Mouse (Mus musculus): Measurements from ENCODE around the gene Xrcc2. TPM values are rescaled to one million over a fixed set of nuclear protein-coding genes. Genes with fewer than 3 reads are reported as not detected.

The Xrcc2 gene
- total and polyA plus RNA-seq, 3 experiments: 22.8 to 34.1 TPM; not detected in 1

- no peak overlapping the region for H3K4me3 ChIP-seq (ENCODE audit: control insufficient read depth in 1 of 2, insufficient read depth in 1 of 2, low read depth in 2 of 2, low read length in 2 of 2)
- no peaks in the 10 kb centered on the region for H3K9me3 ChIP-seq (replicated peaks; ENCODE audit: insufficient read depth, low read length)
- no peaks in the 10 kb centered on the region for H3K4me1 ChIP-seq (ENCODE audit: control insufficient read depth in 1 of 2, insufficient read depth in 2 of 2, low read length in 2 of 2)
Observed at GRCm38 (mm10) chr5:25652435-25652834, 53.2 kb downstream of the Xrcc2 start.

GRCm38 (mm10) chr5:25645661-25646364 lies 59.8 kb downstream of the Xrcc2 start:
- H3K9ac ChIP-seq (ENCODE audit: control insufficient read depth, low read depth, low read length, poor library complexity, severe bottlenecking): no peak overlapping the region
- H3K9me3 ChIP-seq (replicated peaks; ENCODE audit: insufficient read depth, low read length): no peaks in the 10 kb centered on the region
- no peaks in the 10 kb centered on the region for H3K79me2 ChIP-seq (ENCODE audit: control insufficient read depth, insufficient read depth, low read length, poor library complexity)
- H3K4me3 ChIP-seq (ENCODE audit: control insufficient read depth in 1 of 2, insufficient read depth in 1 of 2, low read depth in 2 of 2, low read length in 2 of 2): no peak overlapping the region
- TF ChIP-seq TAL1 (IDR thresholded peaks at IDR 0.05; ENCODE audit: low read length) (no peak), HCFC1 (IDR thresholded peaks at IDR 0.05; ENCODE audit: low read depth, low read length) (no peak), POLR2A (IDR thresholded peaks at IDR 0.05; ENCODE audit: control insufficient read depth in 1 of 2, insufficient read depth in 1 of 2, low read depth in 1 of 2, low read length in 2 of 2, poor library complexity in 1 of 2) (no peak)
- no peaks in the 10 kb centered on the region; a peak in 1 of 4 replicates for H3K27me3 ChIP-seq (ENCODE audit: control insufficient read depth in 1 of 2, insufficient read depth in 2 of 2, low read length in 2 of 2)
- no peaks in the 10 kb centered on the region for H3K4me1 ChIP-seq (ENCODE audit: control insufficient read depth in 1 of 2, insufficient read depth in 2 of 2, low read length in 2 of 2)
- no peak overlapping the region for H3K27ac ChIP-seq (ENCODE audit: control insufficient read depth, low read depth, low read length)
- no peaks in the 10 kb centered on the region for H3K36me3 ChIP-seq (ENCODE audit: control insufficient read depth in 1 of 2, insufficient read depth in 2 of 2, low read length in 2 of 2)
- no peak for DNase-seq (ENCODE audit: low read depth, low spot score)

More at GRCm38 (mm10) chr5:25652435-25652834, 53.2 kb downstream of the Xrcc2 start:
- no peak for DNase-seq (ENCODE audit: low read depth, low spot score)
- no peaks in the 10 kb centered on the region for H3K79me2 ChIP-seq (ENCODE audit: control insufficient read depth, insufficient read depth, low read length, poor library complexity)
- H3K9ac ChIP-seq (ENCODE audit: control insufficient read depth, low read depth, low read length, poor library complexity, severe bottlenecking): no peak overlapping the region
- no peaks in the 10 kb centered on the region for H3K27me3 ChIP-seq (ENCODE audit: control insufficient read depth in 1 of 2, insufficient read depth in 2 of 2, low read length in 2 of 2)
- H3K27ac ChIP-seq (ENCODE audit: control insufficient read depth, low read depth, low read length): no peak overlapping the region
- TF ChIP-seq GATA1 (IDR thresholded peaks at IDR 0.05; ENCODE audit: low read depth, low read length) (no peak), USF1 (IDR thresholded peaks at IDR 0.05; ENCODE audit: low read depth, low read length) (no peak), UBTF (IDR thresholded peaks at IDR 0.05; ENCODE audit: borderline replicate concordance, insufficient read depth, low read depth, low read length) (no peak), POLR2A (IDR thresholded peaks at IDR 0.05; ENCODE audit: control insufficient read depth in 1 of 2, insufficient read depth in 1 of 2, low read depth in 1 of 2, low read length in 2 of 2, poor library complexity in 1 of 2) (no peak), CHD1 (IDR thresholded peaks at IDR 0.05; ENCODE audit: low read depth, low read length) (no peak)
- no peaks in the 10 kb centered on the region for H3K36me3 ChIP-seq (ENCODE audit: control insufficient read depth in 1 of 2, insufficient read depth in 2 of 2, low read length in 2 of 2)

- no peaks in the 10 kb centered on the region; a peak in 1 of 4 replicates for H3K27me3 ChIP-seq (ENCODE audit: control insufficient read depth in 1 of 2, insufficient read depth in 2 of 2, low read length in 2 of 2)
- H3K4me1 ChIP-seq (ENCODE audit: control insufficient read depth in 1 of 2, insufficient read depth in 2 of 2, low read length in 2 of 2): no peaks in the 10 kb centered on the region
- H3K36me3 ChIP-seq (ENCODE audit: control insufficient read depth in 1 of 2, insufficient read depth in 2 of 2, low read length in 2 of 2): no peaks in the 10 kb centered on the region
- TF ChIP-seq POLR2AphosphoS5 (IDR thresholded peaks at IDR 0.05; ENCODE audit: borderline replicate concordance, low read depth, low read length) (peak; percentile 91; the same call in 1 of the 2 replicates), TAL1 (IDR thresholded peaks at IDR 0.05; ENCODE audit: low read length) (no peak)
- no peaks in the 10 kb centered on the region for H3K79me2 ChIP-seq (ENCODE audit: control insufficient read depth, insufficient read depth, low read length, poor library complexity)
- H3K9ac ChIP-seq (ENCODE audit: control insufficient read depth, low read depth, low read length, poor library complexity, severe bottlenecking): no peak overlapping the region
- H3K9me3 ChIP-seq (replicated peaks; ENCODE audit: insufficient read depth, low read length): no peaks in the 10 kb centered on the region
- DNase-seq (ENCODE audit: low read depth, low spot score): no peak
- H3K27ac ChIP-seq (ENCODE audit: control insufficient read depth, low read depth, low read length): no peak overlapping the region
- no peak overlapping the region for H3K4me3 ChIP-seq (ENCODE audit: control insufficient read depth in 1 of 2, insufficient read depth in 1 of 2, low read depth in 2 of 2, low read length in 2 of 2)
Observed at GRCm38 (mm10) chr5:25644509-25644908, 61.1 kb downstream of the Xrcc2 start.

Data from MEL (cell line).